Mouse (Mus musculus) lung, postnatal 0 days (tissue): ENCODE results near the gene Wif1. TPM values are rescaled to one million over a fixed set of nuclear protein-coding genes. Genes with fewer than 3 reads are reported as not detected.

Experiments
- ATAC-seq: fragments of 200-750 bp; cut with Nextera tagmentation; 2 replicates; pipeline ENCODE4 v1.8.0; 2017; ENCODE audit warnings: moderate library complexity
- DNase-seq: peaks from one replicate; pipeline ENCODE4 v3.0.0-alpha.2; 2016; ENCODE audit warnings: low spot score
- H3K27ac ChIP-seq: fragments of 300-500 bp; sonication (generic); 2 replicates; pipeline ENCODE4 v1.5.1; 2014; ENCODE audit warnings: antibody characterized with exemption, mild to moderate bottlenecking, low read length, mixed read lengths
- H3K27me3 ChIP-seq: fragments of 300-500 bp; sonication (generic); replicated peaks from 2 replicates; pipeline ENCODE4 v1.6.1; 2014; ENCODE audit warnings: low read length, mixed read lengths; ENCODE audit not compliant: insufficient read depth
- H3K36me3 ChIP-seq: fragments of 300-500 bp; sonication (generic); 2 replicates; pipeline ENCODE4 v1.6.1; 2014; ENCODE audit warnings: low read length, mixed read lengths; ENCODE audit not compliant: insufficient read depth
- H3K4me1 ChIP-seq: fragments of 300-500 bp; sonication (generic); 2 replicates; pipeline ENCODE4 v1.6.1; 2014; ENCODE audit warnings: antibody characterized with exemption, low read depth, low read length, mixed read lengths; ENCODE audit not compliant: insufficient read depth
- H3K4me2 ChIP-seq: fragments of 300-500 bp; sonication (generic); replicated peaks from 2 replicates; pipeline ENCODE4 v1.6.1; 2014; ENCODE audit warnings: low read depth, mild to moderate bottlenecking, low read length, moderate library complexity, mixed read lengths
- H3K4me3 ChIP-seq: fragments of 300-500 bp; sonication (generic); 2 replicates; pipeline ENCODE4 v1.5.1; 2014; ENCODE audit warnings: low read depth, low read length
- H3K9ac ChIP-seq: fragments of 300-500 bp; sonication (generic); replicated peaks from 2 replicates; pipeline ENCODE4 v1.6.1; 2014; ENCODE audit warnings: low read depth, mild to moderate bottlenecking
- H3K9me3 ChIP-seq: fragments of 300-500 bp; sonication (generic); 2 replicates; pipeline ENCODE4 v1.6.1; 2016; ENCODE audit warnings: low read length, mixed read lengths
- CTCF ChIP-seq: IDR thresholded peaks from 2 replicates; pipeline ENCODE4 v1.5.1; 2016; ENCODE audit warnings: antibody characterized with exemption, mild to moderate bottlenecking
- EP300 ChIP-seq: IDR thresholded peaks from 2 replicates; pipeline ENCODE4 v1.6.1; 2016; ENCODE audit warnings: antibody characterized with exemption, mild to moderate bottlenecking, control low read depth
- WGBS: fragments of 180-500 bp; shearing (Covaris S2); extraction: QIAGEN DNeasy Blood & Tissue Kit; methylation state at CpG from one replicate; pipeline ENCODE4 v1.1.7; 2014; 5-methylcytosine and 5-hydroxymethylcytosine counted together
- polyA plus RNA-seq: library from polyadenylated mRNA; unstranded; fragments of >200 nt; fragmentation: Nextera tagmentation; extraction: Ambion mirVana; gene quantifications from 2 replicates; pipeline ENCODE4 v1.2.1, GENCODE M21; 2015

Wif1 gene
- polyA plus RNA-seq, 1 experiment from 2014 or later: 9.0 TPM

DNA sequence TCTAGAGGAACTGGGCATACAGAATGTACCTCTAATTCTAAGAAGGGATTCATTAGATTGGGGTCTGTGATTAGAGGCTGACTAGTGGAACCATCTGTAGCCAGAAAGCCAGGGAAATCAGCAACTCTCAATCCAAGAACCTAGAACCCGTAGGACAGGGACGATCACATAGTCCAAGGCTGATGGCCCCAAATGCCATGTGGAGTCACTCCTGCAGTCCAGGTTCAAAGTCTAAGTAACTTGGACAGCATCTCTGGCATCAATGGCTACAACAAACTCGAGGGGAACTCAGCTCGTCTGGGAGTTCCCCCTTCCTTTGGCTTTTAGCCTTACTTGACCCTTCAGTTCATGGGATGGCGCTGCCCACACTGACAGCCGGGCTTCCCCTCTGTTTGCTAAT is 87.0 kb downstream of the Wif1 start:
- no peak for ATAC-seq
- Histone ChIP-seq H3K9me3 (no peaks in the 10 kb centered on the region), H3K9ac (no peak overlapping the region), H3K36me3 (no peaks in the 10 kb centered on the region), H3K27me3 (no peaks in the 10 kb centered on the region), H3K4me3 (no peak overlapping the region), H3K27ac (no peak overlapping the region), H3K4me1 (no peaks in the 10 kb centered on the region), H3K4me2 (no peak overlapping the region)
- WGBS: 70% methylated on average over 6 of the region's 6 CpGs
- no peak for DNase-seq
- TF ChIP-seq CTCF (no peak), EP300 (no peak)

- H3K27ac ChIP-seq: no peak overlapping the region
- H3K36me3 ChIP-seq: no peaks in the 10 kb centered on the region
- H3K27me3 ChIP-seq: no peaks in the 10 kb centered on the region
- WGBS: 93% methylated on average over 16 of the region's 16 CpGs
- H3K9ac ChIP-seq: no peak overlapping the region
- no peak for ATAC-seq
- TF ChIP-seq EP300 (no peak), CTCF (peak; percentile 37)
- H3K4me2 ChIP-seq: no peak overlapping the region
- H3K9me3 ChIP-seq: no peaks in the 10 kb centered on the region
- no peak for DNase-seq
- H3K4me1 ChIP-seq: no peaks in the 10 kb centered on the region
- H3K4me3 ChIP-seq: no peak overlapping the region
These were observed 90.7 kb downstream of the Wif1 start for GRCm38 (mm10) chr10:121124481-121124880.

DNA sequence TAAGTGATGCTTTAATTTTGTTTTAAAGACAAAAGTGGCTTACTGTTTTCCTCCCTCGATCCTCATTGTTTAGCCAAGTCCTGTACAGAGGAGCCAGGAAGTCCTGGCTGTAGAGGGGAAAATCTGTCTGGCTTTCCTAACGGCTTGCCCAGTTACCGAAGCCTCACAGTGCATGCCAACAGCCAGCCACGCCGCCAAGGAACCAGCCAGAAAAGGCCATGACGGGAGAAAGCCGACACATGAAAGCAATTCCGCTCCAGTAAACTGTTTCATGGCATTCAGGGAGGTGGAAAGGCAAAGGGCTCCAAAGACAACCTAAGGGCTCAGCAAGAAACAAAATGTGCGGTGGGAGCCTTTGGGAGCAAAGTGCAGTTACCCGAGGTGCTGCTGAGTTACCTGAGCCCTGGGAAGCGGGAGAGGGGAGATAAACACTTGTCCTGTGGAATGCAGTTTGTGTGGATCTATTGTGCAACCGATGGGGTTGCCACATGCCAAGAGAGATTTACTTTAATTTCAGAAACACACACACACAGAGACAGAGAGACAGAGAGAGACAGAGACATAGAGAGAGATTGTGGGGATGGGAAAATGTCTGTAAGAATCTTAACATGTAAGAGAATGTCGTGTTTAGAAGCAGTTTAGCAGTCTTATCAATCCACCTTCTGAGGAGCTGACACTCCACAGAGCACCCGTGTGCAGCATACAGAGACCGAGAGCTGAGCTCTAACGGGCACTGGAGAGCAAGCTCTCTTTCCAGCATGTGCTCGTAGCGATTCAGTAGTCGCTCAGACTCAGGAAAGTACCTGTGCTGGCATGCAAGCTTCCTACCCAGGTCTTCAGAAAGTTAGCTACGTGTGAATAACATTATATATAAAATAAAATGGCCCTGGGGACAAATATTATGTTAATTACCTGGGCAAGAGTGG is 95.5 kb downstream of the Wif1 start:
- no peak overlapping the region for H3K9ac ChIP-seq
- no peak overlapping the region for H3K4me3 ChIP-seq
- no peaks in the 10 kb centered on the region for H3K27me3 ChIP-seq
- no peaks in the 10 kb centered on the region for H3K36me3 ChIP-seq
- WGBS: 30% methylated on average over 20 of the region's 20 CpGs
- H3K27ac ChIP-seq: peak overlapping the region; percentile 51; the same call in 1 of the 2 replicates
- H3K4me1 ChIP-seq: no peaks in the 10 kb centered on the region
- peak; percentile 66 for DNase-seq
- TF ChIP-seq EP300 (peak; percentile 54; the same call in 1 of the 2 replicates), CTCF (no peak)
- no peaks in the 10 kb centered on the region for H3K9me3 ChIP-seq
- ATAC-seq: peak; percentile 83
- H3K4me2 ChIP-seq: peak overlapping the region; percentile 21; the same call in 1 of the 2 replicates

Other genes with a start within 250 kb of the Wif1 start
- 18.5 and 18.8 TPM in 2 replicates for gene Msrb3, start 134.9 kb upstream of the Wif1 start, polyA plus RNA-seq
- gene Lemd3, start 54.6 kb upstream of the Wif1 start, polyA plus RNA-seq: 3.4 and 3.5 TPM in 2 replicates